Mouse (Mus musculus): ENCODE results near the gene Rnf157.

Rnf157 gene

GRCm38 (mm10) chr11:116412904-116413630 is at the start of gene Rnf157:
Rnf157 (minus strand) TSS chr11:116413032.
- in situ Hi-C loops (cut with MboI, MseI), result loop anchor here (10.0 to 25.0 kb wide), 3 partner anchors 892 to 1824 kb away; partner anchors contain the start of gene Cyth1

- in situ Hi-C loops (cut with MboI, MseI), result loop anchor here (5.0 kb wide), 1 partner anchor 237 kb away; no protein-coding TSS in a partner anchor
Observed at GRCm38 (mm10) chr11:116459786-116460185, 47.0 kb upstream of the Rnf157 start.

GRCm38 (mm10) chr11:116456234-116456633 is 43.4 kb upstream of the Rnf157 start:
- in situ Hi-C loops (cut with MboI, MseI), result loop anchor here (5.0 kb wide), 1 partner anchor 234 kb away; no protein-coding TSS in a partner anchor

- in situ Hi-C loops (cut with MboI, MseI), result no loop called here
Observed at GRCm38 (mm10) chr11:116453889-116454288, 41.1 kb upstream of the Rnf157 start.

- in situ Hi-C loops (cut with MboI, MseI), result loop anchor here (5.0 kb wide), 1 partner anchor 132 kb away; no protein-coding TSS in a partner anchor
Observed at GRCm38 (mm10) chr11:116449341-116449740, 36.5 kb upstream of the Rnf157 start.

GRCm38 (mm10) chr11:116447822-116448221 is 35.0 kb upstream of the Rnf157 start:
- in situ Hi-C loops (cut with MboI, MseI), result loop anchor here (5.0 kb wide), 1 partner anchor 131 kb away; no protein-coding TSS in a partner anchor

GRCm38 (mm10) chr11:116446308-116446887 is 33.6 kb upstream of the Rnf157 start:
- in situ Hi-C loops (cut with MboI, MseI), result loop anchor here (5.0 kb wide), 1 partner anchor 129 kb away; no protein-coding TSS in a partner anchor

- in situ Hi-C loops (cut with MboI, MseI), result loop anchor here (5.0 kb wide), 1 partner anchor 128 kb away; no protein-coding TSS in a partner anchor
Observed at GRCm38 (mm10) chr11:116445596-116446307, 32.9 kb upstream of the Rnf157 start.

- in situ Hi-C loops (cut with MboI, MseI), result loop anchor here (5.0 kb wide), 1 partner anchor 47 kb away; no protein-coding TSS in a partner anchor
Observed at GRCm38 (mm10) chr11:116443935-116444334, 31.1 kb upstream of the Rnf157 start.

- in situ Hi-C loops (cut with MboI, MseI), result loop anchor here (5.0 kb wide), 1 partner anchor 46 kb away; no protein-coding TSS in a partner anchor
Observed at GRCm38 (mm10) chr11:116443311-116443710, 30.5 kb upstream of the Rnf157 start.

- in situ Hi-C loops (cut with MboI, MseI), result loop anchor here (5.0 kb wide), 1 partner anchor 46 kb away; no protein-coding TSS in a partner anchor
Observed at GRCm38 (mm10) chr11:116442867-116443177, 30.0 kb upstream of the Rnf157 start.

GRCm38 (mm10) chr11:116442129-116442866 is 29.5 kb upstream of the Rnf157 start:
- in situ Hi-C loops (cut with MboI, MseI), result loop anchor here (5.0 kb wide), 1 partner anchor 45 kb away; no protein-coding TSS in a partner anchor

GRCm38 (mm10) chr11:116440408-116441068 is 27.7 kb upstream of the Rnf157 start:
- in situ Hi-C loops (cut with MboI, MseI), result loop anchor here (5.0 kb wide), 1 partner anchor 43 kb away; no protein-coding TSS in a partner anchor

- in situ Hi-C loops (cut with MboI, MseI), result loop anchor here (5.0 kb wide), 1 partner anchor 42 kb away; no protein-coding TSS in a partner anchor
Observed at GRCm38 (mm10) chr11:116439269-116440240, 26.7 kb upstream of the Rnf157 start.

GRCm38 (mm10) chr11:116437541-116437940 is 24.7 kb upstream of the Rnf157 start:
- in situ Hi-C loops (cut with MboI, MseI), result no loop called here

- in situ Hi-C loops (cut with MboI, MseI), result no loop called here
Observed at GRCm38 (mm10) chr11:116436725-116437331, 24.0 kb upstream of the Rnf157 start.

GRCm38 (mm10) chr11:116435992-116436724 is 23.3 kb upstream of the Rnf157 start:
- in situ Hi-C loops (cut with MboI, MseI), result no loop called here

Measured in T-helper 1 cell (primary cell).